Mouse (Mus musculus): ENCODE measurements around the gene Socs7. TPM values are rescaled to one million over a fixed set of nuclear protein-coding genes. Genes with fewer than 3 reads are reported as not detected.
"Not testable (repeated sequence)": the region's sequence is repeated elsewhere in the genome, so short reads cannot be mapped to it uniquely, and the experiment has no call there.

Socs7 gene
- polyA plus RNA-seq, 1 experiment from 2014 or later: 2.1 TPM

DNA sequence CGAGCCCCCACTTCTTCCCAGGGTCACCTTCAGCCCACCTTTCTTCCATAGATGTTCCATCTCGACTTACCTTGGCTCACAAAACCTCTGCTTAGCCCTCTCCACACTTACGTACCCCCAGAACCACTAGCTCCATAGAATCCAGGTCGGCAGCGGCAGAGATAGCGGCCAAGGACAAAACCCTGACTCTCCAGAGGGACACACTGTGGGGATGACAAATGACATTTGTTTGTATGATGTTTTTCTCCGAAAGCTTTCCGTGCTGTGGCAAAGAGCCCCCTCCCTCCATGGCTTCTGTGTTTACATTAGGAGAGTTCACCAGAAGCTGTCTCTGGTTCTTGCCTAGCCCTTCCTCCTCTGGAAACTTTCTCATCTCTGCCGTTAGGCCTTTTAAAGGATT, 15.1 kb upstream of the Socs7 start:
- WGBS: 64% methylated on average over 9 of the region's 9 CpGs
- Histone ChIP-seq H3K27me3 (replicated peaks; ENCODE audit: control insufficient read depth, insufficient read depth, low read length) (0 out of 2 replicates have a peak, but pooled peaks cover 4% of the 10 kb centered on the region), H3K36me3 (ENCODE audit: control insufficient read depth, insufficient read depth, low read length) (no peaks in the 10 kb centered on the region), H3K27ac (ENCODE audit: low read depth) (no peak overlapping the region), H3K4me2 (ENCODE audit: low read length) (no peak overlapping the region), H3K9ac (ENCODE audit: low read length) (no peak overlapping the region), H3K4me1 (replicated peaks; ENCODE audit: control insufficient read depth, insufficient read depth, low read length) (peaks cover 6% of the 10 kb centered on the region), H3K9me3 (ENCODE audit: control insufficient read depth, low read length) (no peaks in the 10 kb centered on the region), H3K4me3 (ENCODE audit: low read depth, low read length) (no peak overlapping the region)
- ATAC-seq (replicated peaks; ENCODE audit: low FRiP score, low TSS enrichment, low read depth): no peak
- DNase-seq (ENCODE audit: low spot score): no peak

DNA sequence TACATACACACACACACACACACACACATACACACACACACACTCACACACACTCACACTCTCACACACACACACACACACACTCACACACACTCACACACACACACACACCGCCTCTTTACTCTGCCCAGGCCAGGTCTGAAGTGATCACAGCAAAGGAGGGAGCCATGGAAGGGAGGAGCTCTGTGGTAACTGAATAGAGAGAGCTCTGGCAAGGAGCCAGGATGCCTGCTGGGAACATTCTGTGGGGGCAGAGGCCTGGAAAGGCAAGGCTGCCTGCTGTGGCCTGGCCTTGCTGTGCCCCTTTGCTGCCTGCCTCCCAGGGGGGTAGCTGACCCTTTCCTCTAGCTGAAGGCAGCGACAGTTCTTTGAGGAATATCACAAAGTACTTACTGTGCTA, 12.3 kb upstream of the Socs7 start:
- H3K9ac ChIP-seq (ENCODE audit: low read length): no peak overlapping the region
- 0 out of 2 replicates have a peak, but pooled peaks have one; percentile 56 for ATAC-seq (replicated peaks; ENCODE audit: low FRiP score, low TSS enrichment, low read depth)
- no peaks in the 10 kb centered on the region for H3K27me3 ChIP-seq (replicated peaks; ENCODE audit: control insufficient read depth, insufficient read depth, low read length)
- H3K36me3 ChIP-seq (ENCODE audit: control insufficient read depth, insufficient read depth, low read length): no peaks in the 10 kb centered on the region
- peak; percentile 80 for DNase-seq (ENCODE audit: low spot score)
- H3K4me3 ChIP-seq (ENCODE audit: low read depth, low read length): no peak overlapping the region
- H3K4me2 ChIP-seq (ENCODE audit: low read length): no peak overlapping the region
- 31% methylated on average over 2 of the region's 2 CpGs for WGBS
- no peaks in the 10 kb centered on the region for H3K9me3 ChIP-seq (ENCODE audit: control insufficient read depth, low read length)
- peak overlapping the region; percentile 17; the same call in 1 of the 2 replicates for H3K27ac ChIP-seq (ENCODE audit: low read depth)
- peaks cover 6% of the 10 kb centered on the region for H3K4me1 ChIP-seq (replicated peaks; ENCODE audit: control insufficient read depth, insufficient read depth, low read length)

- Histone ChIP-seq H3K4me1 (replicated peaks; ENCODE audit: control insufficient read depth, insufficient read depth, low read length) (peaks cover 6% of the 10 kb centered on the region), H3K27ac (ENCODE audit: low read depth) (no peak within 1 kb of the TSS), H3K9me3 (ENCODE audit: control insufficient read depth, low read length) (no peaks in the 10 kb centered on the region), H3K4me3 (ENCODE audit: low read depth, low read length) (no peak within 1 kb of the TSS), H3K9ac (ENCODE audit: low read length) (no peak within 1 kb of the TSS), H3K36me3 (ENCODE audit: control insufficient read depth, insufficient read depth, low read length) (no peaks in the 10 kb centered on the region), H3K4me2 (ENCODE audit: low read length) (no peak within 1 kb of the TSS), H3K27me3 (replicated peaks; ENCODE audit: control insufficient read depth, insufficient read depth, low read length) (no peaks in the 10 kb centered on the region)
- ATAC-seq (replicated peaks; ENCODE audit: low FRiP score, low TSS enrichment, low read depth) (no peak), DNase-seq (ENCODE audit: low spot score) (no peak)
- 68% methylated on average over 3 of the region's 3 CpGs for WGBS
Observed at GRCm38 (mm10) chr11:97352027-97352684, 10.2 kb upstream of the Socs7 start, which contains the start of gene Gpr179. Gene Gpr179 (minus strand): TSS chr11:97352077.

- Histone ChIP-seq H3K9ac (ENCODE audit: low read length) (no peak overlapping the region), H3K27me3 (replicated peaks; ENCODE audit: control insufficient read depth, insufficient read depth, low read length) (no peaks in the 10 kb centered on the region), H3K9me3 (ENCODE audit: control insufficient read depth, low read length) (no peaks in the 10 kb centered on the region), H3K4me3 (ENCODE audit: low read depth, low read length) (no peak overlapping the region), H3K27ac (ENCODE audit: low read depth) (no peak overlapping the region), H3K4me1 (replicated peaks; ENCODE audit: control insufficient read depth, insufficient read depth, low read length) (peaks cover 6% of the 10 kb centered on the region), H3K36me3 (ENCODE audit: control insufficient read depth, insufficient read depth, low read length) (no peaks in the 10 kb centered on the region), H3K4me2 (ENCODE audit: low read length) (no peak overlapping the region)
- 65% methylated on average over 4 of the region's 4 CpGs for WGBS
- ATAC-seq (replicated peaks; ENCODE audit: low FRiP score, low TSS enrichment, low read depth) (no peak), DNase-seq (ENCODE audit: low spot score) (no peak)
Observed at GRCm38 (mm10) chr11:97352935-97353597, 9.3 kb upstream of the Socs7 start.

DNA sequence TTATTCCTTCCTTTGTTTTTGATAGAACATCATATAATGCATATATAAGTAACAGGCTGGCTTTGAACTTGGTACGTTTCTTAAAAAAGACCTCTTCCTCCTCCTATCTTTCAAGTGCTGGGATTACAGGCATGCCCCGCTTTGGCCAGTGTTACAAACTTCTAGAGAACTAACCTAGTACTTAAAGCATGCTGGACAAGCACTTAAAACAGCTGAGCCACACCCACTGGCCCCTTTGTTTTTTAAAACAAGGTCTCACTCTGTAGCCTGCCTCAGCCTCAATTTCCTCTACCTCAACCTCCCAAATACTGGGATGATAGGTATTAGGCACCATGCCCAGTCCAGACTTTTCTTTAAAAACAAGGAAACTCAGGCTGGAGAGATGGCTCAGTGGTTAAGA, 7.7 kb upstream of the Socs7 start:
- 76% methylated on average over 2 of the region's 2 CpGs for WGBS
- Histone ChIP-seq H3K4me2 (ENCODE audit: low read length) (no peak overlapping the region), H3K4me3 (ENCODE audit: low read depth, low read length) (no peak overlapping the region), H3K9ac (ENCODE audit: low read length) (no peak overlapping the region), H3K4me1 (replicated peaks; ENCODE audit: control insufficient read depth, insufficient read depth, low read length) (peaks cover 5% of the 10 kb centered on the region), H3K27ac (ENCODE audit: low read depth) (no peak overlapping the region), H3K36me3 (ENCODE audit: control insufficient read depth, insufficient read depth, low read length) (no peaks in the 10 kb centered on the region), H3K27me3 (replicated peaks; ENCODE audit: control insufficient read depth, insufficient read depth, low read length) (no peaks in the 10 kb centered on the region), H3K9me3 (ENCODE audit: control insufficient read depth, low read length) (no peaks in the 10 kb centered on the region)
- ATAC-seq (replicated peaks; ENCODE audit: low FRiP score, low TSS enrichment, low read depth): no peak
- no peak for DNase-seq (ENCODE audit: low spot score)

- Histone ChIP-seq H3K4me1 (replicated peaks; ENCODE audit: control insufficient read depth, insufficient read depth, low read length) (no peaks in the 10 kb centered on the region; the same call in 1 of the 2 replicates), H3K27ac (ENCODE audit: low read depth) (no peak overlapping the region), H3K4me2 (ENCODE audit: low read length) (no peak overlapping the region), H3K27me3 (replicated peaks; ENCODE audit: control insufficient read depth, insufficient read depth, low read length) (no peaks in the 10 kb centered on the region), H3K4me3 (ENCODE audit: low read depth, low read length) (no peak overlapping the region), H3K9me3 (ENCODE audit: control insufficient read depth, low read length) (no peaks in the 10 kb centered on the region), H3K36me3 (ENCODE audit: control insufficient read depth, insufficient read depth, low read length) (no peaks in the 10 kb centered on the region), H3K9ac (ENCODE audit: low read length) (no peak overlapping the region)
- 82% methylated on average over 7 of the region's 7 CpGs for WGBS
- ATAC-seq (replicated peaks; ENCODE audit: low FRiP score, low TSS enrichment, low read depth) (no peak), DNase-seq (ENCODE audit: low spot score) (no peak)
Observed at GRCm38 (mm10) chr11:97355247-97355646, 7.1 kb upstream of the Socs7 start.

DNA sequence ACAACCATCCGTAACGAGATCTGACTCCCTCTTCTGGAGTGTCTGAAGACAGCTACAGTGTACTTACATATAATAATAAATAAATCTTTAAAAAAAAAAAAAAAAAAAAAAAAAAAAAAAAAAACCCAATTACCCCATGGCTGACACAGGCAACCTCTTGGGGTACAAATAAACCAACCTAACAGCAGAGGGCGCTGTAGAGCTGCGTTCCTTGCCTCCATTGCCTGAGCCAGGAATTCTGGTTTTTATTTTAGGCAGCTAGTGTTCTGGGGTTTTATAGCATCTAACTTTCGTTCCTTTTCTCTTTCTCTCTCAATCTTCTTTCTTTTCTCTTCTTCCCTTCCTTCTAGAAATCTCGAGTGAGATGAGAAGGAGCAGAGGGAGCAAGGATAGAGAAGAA, 4.7 kb upstream of the Socs7 start:
- H3K36me3 ChIP-seq (ENCODE audit: control insufficient read depth, insufficient read depth, low read length); ATAC-seq (replicated peaks; ENCODE audit: low FRiP score, low TSS enrichment, low read depth); H3K4me3 ChIP-seq (ENCODE audit: low read depth, low read length); H3K9me3 ChIP-seq (ENCODE audit: control insufficient read depth, low read length); H3K4me2 ChIP-seq (ENCODE audit: low read length); H3K27ac ChIP-seq (ENCODE audit: low read depth); H3K4me1 ChIP-seq (replicated peaks; ENCODE audit: control insufficient read depth, insufficient read depth, low read length); H3K27me3 ChIP-seq (replicated peaks; ENCODE audit: control insufficient read depth, insufficient read depth, low read length); H3K9ac ChIP-seq (ENCODE audit: low read length): not testable (repeated sequence)
- WGBS: 13% methylated on average over 4 of the region's 6 CpGs
- peak; percentile 69 for DNase-seq (ENCODE audit: low spot score)

GRCm38 (mm10) chr11:97362649-97362942, 245 bp downstream of the Socs7 start:
- ATAC-seq (replicated peaks; ENCODE audit: low FRiP score, low TSS enrichment, low read depth): no peak; the same call in 1 of the 2 replicates
- peak overlapping the region; percentile 84 for H3K4me3 ChIP-seq (ENCODE audit: low read depth, low read length)
- H3K4me1 ChIP-seq (replicated peaks; ENCODE audit: control insufficient read depth, insufficient read depth, low read length): peaks cover 19% of the 10 kb centered on the region
- under 1% methylated on average over 35 of the region's 39 CpGs for WGBS
- peak overlapping the region; percentile 85 for H3K9ac ChIP-seq (ENCODE audit: low read length)
- peak overlapping the region; percentile 52 for H3K27ac ChIP-seq (ENCODE audit: low read depth)
- peak overlapping the region; percentile 72 for H3K4me2 ChIP-seq (ENCODE audit: low read length)
- no peak for DNase-seq (ENCODE audit: low spot score)
- H3K36me3 ChIP-seq (ENCODE audit: control insufficient read depth, insufficient read depth, low read length): no peaks in the 10 kb centered on the region
- H3K27me3 ChIP-seq (replicated peaks; ENCODE audit: control insufficient read depth, insufficient read depth, low read length): no peaks in the 10 kb centered on the region
- H3K9me3 ChIP-seq (ENCODE audit: control insufficient read depth, low read length): no peaks in the 10 kb centered on the region

Data from intestine, embryonic 14.5 days (tissue).